Mouse (Mus musculus): ENCODE measurements at regions not wholly inside any gene's neighbourhood (a gene's known extent, or its start where the extent isn't known, plus 50 kb on each side); places are given as distances from the start of the nearest gene placed in this dataset.
"Not testable (repeated sequence)": the region's sequence is repeated elsewhere in the genome, so short reads cannot be mapped to it uniquely, and the experiment has no call there.

GRCm38 (mm10) chr15:93094202-93095135, 180.5 kb downstream of the Gxylt1 start:
- DNase-seq = no peak

DNA sequence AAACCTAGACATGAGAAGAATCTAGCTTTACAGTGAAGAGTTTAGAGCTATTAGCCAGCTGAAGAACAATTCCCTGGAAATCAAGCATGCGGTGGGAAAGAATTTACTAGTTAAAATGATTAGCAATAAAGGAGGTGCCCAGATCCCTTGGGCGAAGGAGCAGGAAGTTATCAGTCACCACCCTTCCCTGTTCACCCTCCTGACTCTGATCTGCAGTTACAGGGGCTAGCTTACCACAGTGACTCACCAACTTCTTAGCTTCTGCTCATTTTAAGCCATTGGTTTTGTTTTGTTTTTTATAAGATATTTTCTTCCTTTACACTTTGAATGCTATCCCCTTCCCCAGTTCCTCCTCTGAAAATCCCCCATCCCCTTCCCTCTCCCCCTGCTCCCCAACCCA, 183.6 kb downstream of the Gxylt1 start:
- DNase-seq = no peak

- peak; percentile 80 to 84 for DNase-seq
Observed at GRCm38 (mm10) chr15:93089347-93089746, 185.6 kb downstream of the Gxylt1 start.

DNA sequence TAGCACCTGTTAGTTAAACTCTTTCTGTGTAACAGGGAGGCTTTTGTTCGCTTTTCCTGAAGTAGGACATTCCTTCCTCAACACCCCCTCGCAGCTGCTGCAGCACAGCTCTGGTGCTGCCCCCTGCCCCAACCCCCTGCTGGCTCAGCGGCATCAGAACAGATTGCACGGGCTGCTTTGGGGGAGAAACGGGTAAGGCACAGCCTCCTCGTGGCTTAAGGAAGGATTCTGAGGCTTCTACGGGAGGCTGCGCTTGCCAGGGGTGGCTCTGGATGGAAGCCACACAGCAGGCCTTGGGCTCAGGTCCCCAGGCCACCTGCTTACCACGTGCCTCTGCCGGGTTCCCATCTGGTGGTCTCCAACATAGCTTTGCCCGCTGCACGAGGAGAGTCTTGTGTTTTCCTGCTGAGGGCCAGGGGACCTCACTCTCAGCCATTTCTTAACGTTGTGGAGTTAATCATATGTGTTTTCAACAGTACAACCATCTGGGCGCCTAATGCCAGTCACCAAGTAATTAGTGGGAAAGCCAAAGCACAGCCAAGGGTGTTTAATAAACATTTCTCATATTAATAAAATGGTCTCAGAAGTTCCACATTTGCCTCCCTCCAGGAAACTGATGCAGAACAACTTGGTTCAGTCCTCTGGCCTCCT, 189.9 kb downstream of the Gxylt1 start:
- peak; percentile 75 to 89 for DNase-seq

DNA sequence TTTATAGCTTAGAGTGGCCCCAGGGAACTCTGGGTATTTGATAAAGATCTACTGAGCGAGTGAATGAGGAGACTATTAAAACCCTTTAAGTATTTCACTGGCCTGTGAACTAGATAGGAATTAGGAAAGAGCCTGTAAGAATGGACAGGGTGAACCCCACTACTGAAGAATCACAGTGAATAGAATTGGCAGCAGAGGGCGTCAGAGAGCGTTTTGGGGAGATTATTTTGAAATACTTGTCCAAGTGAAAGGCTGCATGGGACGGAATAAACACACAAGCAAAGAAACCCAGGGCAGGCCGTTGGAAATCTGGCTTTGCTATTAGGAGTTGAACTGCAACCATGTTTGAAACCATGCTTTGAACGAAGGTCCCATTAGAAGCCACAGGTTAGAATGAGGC, 200.9 kb downstream of the Gxylt1 start:
- no peak for DNase-seq

GRCm38 (mm10) chr15:93062213-93063131, 212.5 kb downstream of the Gxylt1 start:
- DNase-seq = peak; percentile 82 to 93

GRCm38 (mm10) chr15:93053471-93053870, 221.5 kb downstream of the Gxylt1 start:
- no peak for DNase-seq

- DNase-seq = no peak
Observed at GRCm38 (mm10) chr15:93027185-93027584, 247.8 kb downstream of the Gxylt1 start.

- peak; percentile 61 to 64 for DNase-seq
Observed at GRCm38 (mm10) chr15:93026456-93027078, 248.4 kb downstream of the Gxylt1 start.

- peak in 1 of 2 experiments; percentile 4 for DNase-seq
Observed at GRCm38 (mm10) chr15:93025791-93026190, 249.2 kb downstream of the Gxylt1 start.

- DNase-seq = no peak
Observed at GRCm38 (mm10) chr15:93024171-93024570, 250.8 kb downstream of the Gxylt1 start.

DNA sequence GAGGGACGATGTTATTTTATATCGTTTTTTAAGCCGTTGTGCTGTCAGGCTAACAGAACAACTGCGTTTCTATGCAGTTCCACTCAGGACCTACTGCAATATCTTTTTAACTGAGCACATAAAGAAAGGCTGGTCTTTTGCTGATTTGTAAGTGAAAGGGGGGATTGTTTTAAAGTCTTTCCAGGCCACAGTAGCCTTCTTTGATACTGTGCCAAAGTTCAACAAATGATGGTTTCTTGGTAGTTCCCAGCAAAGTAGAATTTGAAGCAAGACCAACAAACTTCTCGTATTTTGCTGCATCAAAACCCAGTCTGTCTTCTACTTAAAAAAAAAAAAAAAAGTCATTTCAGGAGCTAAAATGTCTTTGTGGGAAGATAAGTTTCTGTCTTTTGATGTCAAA, 263.8 kb downstream of the Gxylt1 start:
- no peak for DNase-seq

DNA sequence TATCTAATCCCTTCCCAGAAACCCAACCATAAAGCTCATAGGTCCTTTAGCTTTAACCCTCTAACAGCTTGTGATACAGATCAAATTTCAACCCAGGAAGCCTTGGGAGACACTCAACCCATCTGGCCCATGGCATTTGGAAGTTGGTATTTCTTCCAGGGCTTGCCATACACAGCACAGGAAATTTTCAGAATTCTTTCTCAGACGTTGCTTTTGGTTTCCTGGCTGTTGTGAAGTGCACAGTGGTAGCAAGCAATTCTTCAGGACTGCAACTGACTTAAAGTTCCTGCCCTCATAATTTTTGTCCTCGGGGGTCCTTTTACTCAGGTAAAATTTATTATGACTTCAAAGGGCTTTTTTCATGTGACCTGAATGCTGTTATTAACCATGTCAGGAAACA, 264.4 kb downstream of the Gxylt1 start:
- DNase-seq = peak; percentile 20 to 32

- DNase-seq = no peak
Observed at GRCm38 (mm10) chr15:93005751-93006231, 269.2 kb downstream of the Gxylt1 start.

DNA sequence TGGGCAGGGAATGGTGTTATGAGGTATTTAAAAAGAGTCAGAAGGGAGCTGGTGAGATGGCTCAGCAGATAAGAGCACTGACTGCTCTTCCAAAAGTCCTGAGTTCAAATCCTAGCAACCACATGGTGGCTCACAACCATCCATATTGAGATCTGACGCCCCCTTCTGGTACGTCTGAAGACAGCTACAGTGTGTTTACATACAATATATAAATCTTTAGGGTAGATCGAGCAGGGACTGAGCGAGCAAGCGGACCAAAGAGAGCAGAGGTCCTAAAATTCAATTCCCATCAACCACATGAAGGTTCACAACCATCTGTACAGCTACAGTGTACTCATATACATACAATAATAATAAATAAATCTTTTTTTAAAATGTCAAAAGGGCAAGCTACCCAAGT, 269.8 kb downstream of the Gxylt1 start:
- not testable (repeated sequence) for DNase-seq

- no peak for DNase-seq
Observed at GRCm38 (mm10) chr15:93004551-93004950, 270.4 kb downstream of the Gxylt1 start.

- DNase-seq = no peak
Observed at GRCm38 (mm10) chr15:93003233-93003632, 271.7 kb downstream of the Gxylt1 start.

GRCm38 (mm10) chr15:93002002-93002904, 272.7 kb downstream of the Gxylt1 start:
- DNase-seq = peak; percentile 86 to 87

DNA sequence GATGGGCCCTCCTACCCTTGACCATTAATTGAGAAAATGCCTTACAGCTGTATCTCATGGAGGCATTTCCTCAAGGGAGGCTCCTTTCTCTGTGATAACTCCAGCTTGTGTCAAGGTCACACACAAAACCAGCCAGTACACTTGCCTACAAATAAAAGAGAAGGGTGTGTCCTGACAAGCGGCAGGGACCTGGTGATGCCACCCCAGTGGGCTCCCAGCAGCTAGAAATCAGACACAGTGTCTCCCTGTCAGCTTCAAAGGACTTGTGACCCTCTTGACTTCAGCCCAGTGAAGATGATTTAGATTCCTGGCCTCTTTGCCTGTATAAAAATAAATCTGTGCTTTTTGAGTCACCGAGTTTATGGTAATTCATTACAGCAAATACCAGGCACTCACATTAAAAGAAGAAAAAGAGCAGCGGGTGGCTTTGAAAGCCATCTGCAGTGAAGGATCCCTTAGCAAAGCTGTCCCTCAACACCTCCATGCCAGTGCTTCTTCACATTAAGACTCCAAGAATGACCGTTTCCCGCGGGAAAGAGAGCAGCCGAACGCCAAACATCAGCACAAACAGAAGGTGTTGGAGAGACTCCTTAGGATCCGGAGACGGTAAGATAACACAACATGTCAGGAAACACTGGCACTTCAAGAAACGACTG, 273.5 kb downstream of the Gxylt1 start:
- DNase-seq = peak; percentile 27 to 38

- peak in 1 of 2 experiments; percentile 17 for DNase-seq
Observed at GRCm38 (mm10) chr15:93000121-93000520, 274.9 kb downstream of the Gxylt1 start.

DNA sequence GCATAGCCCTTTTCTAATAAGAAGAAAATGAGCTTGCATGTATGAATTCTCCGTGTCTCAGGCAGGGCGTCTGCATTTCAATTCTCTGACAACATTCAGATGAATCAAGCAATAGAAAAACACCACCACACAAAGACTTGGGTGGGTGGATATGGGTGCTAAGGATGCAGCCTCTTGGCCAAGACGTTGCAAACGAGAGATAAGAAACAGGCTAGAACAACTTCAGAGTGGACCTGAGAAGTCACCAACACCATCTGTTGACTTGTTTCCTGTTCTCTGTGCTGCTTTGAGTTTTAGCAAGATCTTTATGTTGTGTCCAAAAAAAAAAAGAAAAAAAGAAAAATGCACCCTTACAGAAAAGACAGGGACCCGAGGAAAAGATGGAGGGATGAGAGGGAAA, 277.0 kb downstream of the Gxylt1 start:
- DNase-seq = no peak

Data from cerebellum, postnatal 10 days (tissue).